Mouse (Mus musculus): ENCODE measurements around the gene Tbpl2.

The Tbpl2 gene

DNA sequence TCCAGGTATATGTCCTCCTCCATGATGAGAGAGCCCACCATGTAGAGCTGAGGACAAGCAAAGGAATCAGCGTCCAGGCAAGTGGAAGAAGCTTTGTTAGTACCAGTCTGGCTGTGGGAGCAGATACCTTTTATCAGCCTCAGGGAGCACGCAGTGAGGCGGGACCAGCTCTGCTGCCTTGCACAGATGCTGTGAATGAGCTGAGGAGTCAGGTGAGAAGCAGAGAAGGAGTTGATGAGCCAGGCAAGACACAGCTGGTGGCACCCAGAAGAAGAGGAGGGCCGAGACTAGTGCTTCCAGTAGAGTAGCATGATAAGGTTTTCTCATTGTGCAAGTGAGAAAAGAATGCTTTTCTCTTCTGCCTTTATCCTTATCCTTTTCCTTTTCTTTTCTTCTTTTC is at the start of gene Tbpl2:
Gene Tbpl2, minus strand, starts transcription at position 101 of the 400 bp plus-strand sequence.
- no peak for DNase-seq (ENCODE audit: inconsistent ontology term)

DNA sequence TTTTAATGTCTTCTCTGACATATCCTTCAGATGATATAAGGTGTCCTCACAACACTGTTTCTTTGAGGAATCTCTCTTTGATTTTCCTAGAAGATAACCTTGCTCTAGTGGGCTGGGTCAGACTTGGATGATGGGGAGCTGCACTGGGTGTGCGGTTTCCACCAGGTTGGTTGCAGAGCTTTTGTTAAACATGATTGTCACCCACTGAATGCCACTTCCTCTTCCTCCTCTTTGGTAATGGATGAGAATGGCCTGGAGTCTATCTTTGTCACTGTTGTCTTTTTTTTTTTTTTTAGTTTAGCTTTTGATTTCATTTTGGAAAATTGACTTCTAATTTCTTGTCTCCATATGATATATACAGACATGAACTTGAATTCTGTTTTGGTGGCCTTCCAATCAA is 38.0 kb upstream of the Tbpl2 start:
- no peak for DNase-seq (ENCODE audit: inconsistent ontology term)

DNA sequence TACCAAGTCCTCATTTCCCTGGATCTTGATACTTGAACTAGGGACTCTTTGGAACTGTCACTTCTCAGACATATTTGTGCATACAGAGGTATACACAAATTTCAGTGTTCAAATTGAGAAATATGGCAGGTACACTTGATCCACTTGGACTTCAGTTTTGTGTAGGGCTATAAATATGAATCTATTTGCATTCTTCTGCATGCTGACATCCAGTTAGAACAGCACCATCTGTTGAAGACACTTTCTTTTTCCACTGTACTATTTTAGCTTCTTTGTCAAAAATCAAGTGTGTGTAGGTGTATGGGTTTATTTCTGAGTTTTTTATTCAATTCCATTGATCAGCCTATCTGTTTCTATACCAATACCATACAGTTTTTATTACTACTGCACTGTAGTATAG is 12.7 kb upstream of the Tbpl2 start:
- no peak for DNase-seq (ENCODE audit: inconsistent ontology term)

DNA sequence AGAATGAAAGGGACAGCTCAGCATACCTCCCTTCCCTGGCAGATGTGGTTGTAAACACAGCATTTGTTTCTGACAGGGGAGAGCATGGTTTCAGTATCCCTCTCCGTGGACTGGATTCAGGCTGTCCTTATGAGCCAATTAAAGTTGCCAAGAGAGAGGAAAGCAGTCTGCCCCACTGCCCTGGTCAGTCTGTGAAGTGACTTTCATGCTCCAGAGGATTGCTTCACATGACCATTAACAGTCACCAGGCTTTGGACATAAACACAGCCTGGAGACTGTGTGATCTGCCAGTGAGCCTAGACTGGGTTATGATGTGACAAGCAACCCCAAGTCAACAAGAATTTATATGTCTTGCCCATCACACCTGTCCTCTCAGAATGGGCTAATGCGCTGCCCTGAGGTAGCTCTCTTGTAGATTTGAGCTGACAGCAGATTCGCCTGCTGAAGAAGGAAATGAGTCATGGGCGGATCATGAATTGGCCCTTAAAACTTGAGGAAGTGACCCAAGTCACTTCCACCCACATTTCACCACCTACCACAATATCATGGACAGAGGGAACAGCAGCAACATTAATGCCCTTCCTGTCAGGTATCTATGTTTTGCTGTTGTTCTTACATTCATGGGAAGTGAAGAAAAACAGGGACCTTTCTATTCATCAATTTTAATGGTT is 7.4 kb upstream of the Tbpl2 start:
- DNase-seq (ENCODE audit: inconsistent ontology term), result no peak

DNA sequence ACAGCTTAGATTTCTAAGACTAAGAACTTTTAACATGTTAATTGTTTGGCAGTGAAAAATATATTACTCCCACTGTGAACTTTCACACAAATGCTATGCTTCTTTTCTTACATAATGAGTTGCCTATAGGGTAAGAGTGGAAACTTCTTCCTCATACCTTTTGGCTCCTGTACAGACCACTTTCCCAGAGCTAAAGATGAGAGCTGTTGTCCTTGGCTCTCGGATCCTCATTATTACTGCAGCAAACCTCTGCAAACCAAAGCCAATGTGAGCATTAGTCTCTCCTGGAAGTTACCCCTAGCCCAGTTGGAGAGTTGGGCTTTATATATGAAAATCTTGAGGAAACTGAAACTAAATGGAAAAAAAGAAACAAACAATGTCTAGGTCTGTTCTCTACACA is 5.5 kb downstream of the Tbpl2 start:
- no peak for DNase-seq (ENCODE audit: inconsistent ontology term)

DNA sequence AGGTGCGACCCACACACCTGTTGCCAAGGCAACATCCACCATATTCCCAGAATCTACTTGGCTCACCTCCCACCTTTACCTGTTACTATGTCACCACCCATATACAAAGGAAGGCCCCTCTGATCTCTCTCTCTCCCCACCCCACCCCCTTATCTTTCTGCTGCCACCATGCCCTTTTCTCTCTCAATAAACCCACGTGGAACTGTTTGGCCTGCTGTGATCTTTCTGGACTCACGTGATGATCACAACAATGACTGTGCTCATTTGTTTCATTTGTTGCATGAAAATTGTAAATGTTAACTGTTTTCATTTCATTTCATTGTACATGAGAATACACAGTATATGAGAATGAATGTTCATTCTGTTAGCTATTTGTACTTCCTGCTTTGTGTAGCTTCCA is 45.9 kb downstream of the Tbpl2 start:
- DNase-seq (ENCODE audit: inconsistent ontology term), result no peak

DNA sequence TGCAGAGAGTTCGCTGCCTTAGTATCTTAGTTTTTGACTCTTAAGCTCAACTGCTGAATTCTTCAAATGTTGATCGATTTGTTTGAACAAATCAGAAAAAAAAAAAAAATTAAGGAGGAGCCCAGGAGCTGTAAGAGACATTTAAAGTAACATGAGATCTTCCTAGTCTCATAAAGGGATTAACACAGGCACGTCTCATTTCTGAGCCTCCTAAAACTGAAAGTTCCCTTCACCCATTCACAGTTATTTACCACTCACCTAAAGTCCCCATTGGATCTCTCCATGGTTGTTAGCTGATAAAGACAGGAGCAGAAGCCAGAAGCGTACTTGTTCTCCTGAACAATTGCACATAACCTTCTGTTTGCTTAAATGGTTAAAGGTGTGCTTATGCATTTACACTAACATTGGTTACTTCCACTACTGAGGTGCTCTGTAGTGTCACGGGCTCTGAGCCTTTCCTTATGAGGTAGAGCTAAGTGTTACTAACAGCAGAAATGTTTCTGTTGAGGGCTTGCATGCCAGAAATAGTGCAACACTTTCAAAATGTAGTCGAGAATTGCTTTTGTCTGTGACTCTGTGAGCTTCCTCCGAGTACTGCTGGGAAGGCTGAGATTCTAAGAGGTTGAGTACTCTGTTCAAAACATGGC is 46.9 kb downstream of the Tbpl2 start, which contains the start of gene Hnmt:
Gene Hnmt, minus strand, starts transcription at position 51 of the 647 bp plus-strand sequence.
- no peak for DNase-seq (ENCODE audit: inconsistent ontology term)

DNA sequence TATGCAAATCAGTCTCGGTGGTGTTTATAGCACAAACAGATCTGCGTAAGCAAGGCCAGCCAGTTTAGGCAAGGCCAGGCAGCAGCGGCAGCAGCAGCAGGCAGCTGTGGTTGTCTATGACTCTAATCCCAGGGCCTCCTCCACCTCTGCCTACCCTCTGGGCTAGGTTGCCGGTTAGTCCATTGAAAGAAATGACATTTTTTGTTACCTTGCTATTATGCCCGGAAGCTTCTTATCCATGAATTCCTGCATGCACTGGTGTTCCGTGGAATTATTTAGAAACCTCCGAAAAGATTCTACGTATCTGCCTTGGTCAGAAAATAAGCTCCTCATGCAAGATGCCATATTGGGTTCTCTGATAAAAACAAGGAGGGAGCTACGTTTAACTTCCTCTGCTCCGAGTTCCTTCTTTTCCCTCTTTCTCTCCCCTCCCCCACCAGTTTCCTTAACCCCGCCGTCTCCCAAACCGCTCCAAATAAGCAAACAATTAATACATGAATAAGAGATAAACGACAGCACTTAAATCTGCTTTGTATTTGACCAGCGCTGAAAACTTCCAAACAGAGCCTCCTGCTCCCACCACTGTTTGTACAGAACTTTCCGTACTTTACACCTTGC is 47.8 kb downstream of the Tbpl2 start:
- peak; percentile 46 for DNase-seq (ENCODE audit: inconsistent ontology term)

DNA sequence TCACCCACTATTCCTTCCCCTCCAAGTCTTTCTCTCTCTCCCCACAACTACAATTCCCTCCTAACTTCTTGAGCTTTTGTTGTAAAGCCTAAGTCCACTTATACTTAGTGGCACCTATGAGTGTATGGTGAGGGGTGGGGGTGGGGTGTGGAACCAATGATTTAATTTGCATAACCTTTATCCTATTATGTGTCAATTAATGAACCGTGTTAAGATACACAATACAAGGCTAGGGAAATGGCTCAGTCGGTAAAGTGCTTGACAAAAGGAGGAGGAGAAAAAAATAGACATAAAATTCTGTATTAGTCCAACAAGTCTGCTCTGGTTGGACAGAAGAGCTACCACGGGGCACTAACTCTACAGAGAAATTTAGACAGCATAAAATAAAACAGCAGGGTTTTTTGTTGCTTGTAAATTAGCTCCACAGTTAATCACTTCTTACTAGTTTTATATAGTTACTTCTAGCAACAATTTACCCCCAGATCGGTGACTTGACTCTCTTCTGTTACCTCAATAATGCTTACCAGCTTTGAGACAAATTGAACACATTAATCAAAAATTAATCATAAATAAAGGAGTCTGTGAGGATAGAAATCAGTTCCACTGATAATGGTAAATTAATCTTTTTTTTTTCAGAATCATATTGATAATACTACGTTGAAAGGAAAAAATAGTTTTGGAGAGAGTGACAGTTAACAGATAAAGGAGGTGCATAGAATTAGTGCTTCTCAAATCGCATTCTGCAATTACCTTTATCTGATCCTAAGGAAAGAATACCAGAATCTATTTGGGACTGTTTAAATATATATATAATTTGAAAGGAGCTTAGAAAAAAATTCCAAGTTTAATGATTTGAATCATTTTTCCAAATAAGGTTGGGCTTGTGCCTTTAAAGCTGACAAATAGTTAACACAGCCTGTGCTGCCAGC is 48.6 kb downstream of the Tbpl2 start:
- DNase-seq (ENCODE audit: inconsistent ontology term), result peak; percentile 5

DNA sequence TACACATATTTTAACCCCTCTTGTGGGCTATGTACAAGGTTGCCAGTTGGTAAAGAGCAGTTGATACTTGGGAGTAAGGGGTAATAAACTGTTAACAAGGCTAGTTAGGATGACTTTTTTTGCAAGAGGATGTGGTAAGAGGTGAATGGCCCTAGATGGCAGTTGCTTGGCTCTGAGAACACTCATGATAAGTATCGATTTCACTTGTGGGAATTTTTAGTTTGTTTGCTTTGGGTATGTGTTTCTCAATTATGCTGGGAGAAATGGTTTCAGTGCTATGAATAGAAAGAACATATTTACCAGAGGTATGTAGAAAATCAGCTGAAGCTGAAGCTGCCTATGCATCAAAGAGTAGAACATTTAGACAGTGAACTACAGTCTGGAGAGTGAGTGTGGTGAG is 53.5 kb downstream of the Tbpl2 start:
- DNase-seq (ENCODE audit: inconsistent ontology term), result no peak

DNA sequence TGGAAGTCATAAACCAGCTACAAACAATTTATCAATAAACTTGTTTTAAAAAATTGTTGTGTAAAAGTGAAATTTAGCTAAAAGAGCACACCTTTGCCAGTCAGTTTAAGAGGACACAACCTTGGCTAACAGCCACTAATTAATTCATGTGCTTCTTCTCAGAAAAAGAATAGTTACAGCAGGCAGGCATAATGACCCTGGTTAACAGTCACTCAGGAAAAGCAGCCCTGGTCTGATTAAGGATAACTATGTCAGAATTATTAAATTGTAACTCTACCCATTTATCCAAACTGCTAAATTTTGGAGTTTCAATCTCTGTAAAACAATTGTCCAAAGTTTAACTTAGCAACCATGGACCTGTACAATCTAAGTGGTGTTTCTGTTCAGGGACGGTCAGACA is 55.9 kb downstream of the Tbpl2 start:
- DNase-seq (ENCODE audit: inconsistent ontology term), result no peak

Data from Muller cell, postnatal 12 days (primary cell).